Mouse (Mus musculus): ENCODE results near the gene Trim29.

DNA sequence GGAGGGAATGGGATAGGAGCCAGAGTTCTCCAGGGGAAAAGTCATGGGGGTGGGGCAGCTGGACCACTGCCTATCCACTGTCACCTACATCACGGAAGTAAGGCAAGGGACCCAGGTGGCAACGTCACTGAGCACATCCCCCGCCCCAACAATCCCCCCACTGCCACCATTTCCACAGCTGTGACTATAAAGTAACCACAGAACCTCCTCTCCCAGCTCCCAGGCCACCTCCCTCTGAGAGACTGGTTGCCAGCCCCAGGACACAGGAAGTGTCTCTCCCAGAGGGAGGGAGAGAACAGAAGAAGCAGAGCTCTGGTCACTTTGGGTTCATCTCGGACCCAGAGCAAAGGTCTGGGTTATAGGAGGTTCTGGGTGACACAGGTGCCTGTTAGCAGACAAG lies 27.0 kb downstream of the Trim29 start:
- TF ChIP-seq CTCF (IDR thresholded peaks at IDR 0.05) = no peak
- no peak for TF ChIP-seq POLR2A (IDR thresholded peaks at IDR 0.05; ENCODE audit: insufficient read depth, low read depth, low read length)

Data from heart, adult 2 months (tissue).